Mouse (Mus musculus): Measurements from ENCODE around the gene Mfn2. TPM values are rescaled to one million over a fixed set of nuclear protein-coding genes. Genes with fewer than 3 reads are reported as not detected.

Gene Mfn2
- total and polyA plus RNA-seq, 3 experiments = 10.0 to 36.8 (median 17.5) TPM

DNA sequence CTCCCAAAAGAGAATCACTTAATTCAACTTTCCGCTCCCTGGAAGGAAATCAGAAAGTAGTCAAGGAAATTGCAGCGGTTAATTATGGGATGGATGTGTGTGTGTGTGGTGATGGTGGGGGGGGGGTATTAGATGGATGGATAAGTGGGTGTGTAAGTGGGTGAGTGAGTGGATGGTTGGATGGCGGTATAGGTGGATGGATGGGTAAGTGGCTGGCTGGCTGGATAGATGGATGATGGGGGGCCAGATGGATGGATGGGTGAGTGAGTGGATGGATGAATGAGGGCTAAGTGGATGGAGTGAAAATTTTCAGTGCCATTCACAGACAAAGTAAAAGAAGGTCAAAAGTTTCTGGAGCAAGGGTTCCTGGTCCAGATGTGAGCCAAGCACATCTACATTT is 32.5 kb upstream of the Mfn2 start:
- peaks cover 0 to 2% of the 10 kb centered on the region in 2 experiments for H3K36me3 ChIP-seq (replicated peaks in 1 of 2; ENCODE audit: control insufficient read depth in 1 of 2, insufficient read depth in 1 of 2, low read length in 1 of 2)
- peaks cover 57% of the 10 kb centered on the region for H3K27me3 ChIP-seq (replicated peaks)
- H3K4me3 ChIP-seq (replicated peaks in 1 of 3; ENCODE audit: low read depth in 2 of 3, low read length in 2 of 3, poor library complexity in 1 of 3) = peak overlapping the region; percentile 48 to 96 (median 57)
- in situ Hi-C loops (cut with MboI; ENCODE audit: low pct_ligation_motif_present, low pct_unique_long_range_greater_than_20kb, low sequenced_read_pairs) = no loop called here
- TF ChIP-seq BHLHE40 (IDR thresholded peaks at IDR 0.05; ENCODE audit: low read depth, low read length) (no peak), EP300 (IDR thresholded peaks at IDR 0.05; ENCODE audit: low read length) (no peak)
- peak overlapping the region; percentile 52 for H3K4me2 ChIP-seq (ENCODE audit: insufficient read depth, low read depth, poor library complexity, severe bottlenecking)
- DNase-seq (ENCODE audit: extremely low read depth) = no peak
- no peak overlapping the region for H3K27ac ChIP-seq (ENCODE audit: insufficient read depth, low read depth)
- dilution Hi-C loops (cut with MboI; ENCODE audit: extremely low pct_ligation_motif_present, extremely low pct_unique_long_range_greater_than_20kb, low sequenced_read_pairs) = no loop called here
- peaks cover 12 to 28% of the 10 kb centered on the region in 2 experiments for H3K4me1 ChIP-seq (ENCODE audit: control insufficient read depth in 1 of 2, insufficient read depth in 2 of 2)
- H3K9me3 ChIP-seq (replicated peaks; ENCODE audit: low read length) = no peaks in the 10 kb centered on the region
- peaks cover 10% of the 10 kb centered on the region for H3K79me2 ChIP-seq (replicated peaks; ENCODE audit: control insufficient read depth, extremely low read depth, insufficient read depth, poor library complexity, severe bottlenecking)
- peak overlapping the region; percentile 87 for H3K9ac ChIP-seq (ENCODE audit: insufficient read depth, low read depth)

DNA sequence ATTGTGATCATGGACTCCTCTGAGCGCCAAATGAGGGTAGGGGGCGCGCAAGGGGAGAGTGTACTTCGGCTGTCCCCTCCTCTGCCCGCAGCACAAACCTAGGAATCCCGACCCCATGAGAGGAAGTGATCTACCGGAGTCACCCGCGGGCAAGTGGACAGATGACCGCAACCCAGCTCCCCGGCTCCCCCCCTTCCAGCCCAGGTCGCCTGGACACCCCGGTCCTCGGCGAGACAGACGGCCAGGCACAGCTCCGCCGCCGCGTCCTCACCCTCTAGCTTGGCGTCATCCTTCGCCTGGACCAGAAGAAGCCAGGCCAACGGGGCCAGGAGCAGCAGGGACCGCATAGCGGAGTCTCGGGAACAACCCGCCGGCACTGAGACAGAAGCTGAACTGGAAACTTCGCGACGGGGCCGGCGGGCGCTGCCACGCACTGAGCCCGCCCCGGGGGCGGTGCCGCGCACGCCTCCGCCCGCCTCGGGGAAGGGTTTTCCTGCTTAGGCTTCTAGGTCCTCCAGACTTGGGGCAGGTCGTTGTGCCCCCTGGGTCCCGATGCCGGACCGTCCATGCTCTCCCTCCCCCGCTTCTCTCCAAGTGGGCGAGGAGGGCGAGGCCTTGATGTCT is 31.9 kb upstream of the Mfn2 start, which contains the start of gene Plod1:
Gene Plod1, minus strand, starts transcription at position 437 of the 624 bp plus-strand sequence.
- dilution Hi-C loops (cut with MboI; ENCODE audit: extremely low pct_ligation_motif_present, extremely low pct_unique_long_range_greater_than_20kb, low sequenced_read_pairs) (no loop called here), in situ Hi-C loops (cut with MboI; ENCODE audit: low pct_ligation_motif_present, low pct_unique_long_range_greater_than_20kb, low sequenced_read_pairs) (no loop called here)
- peak; percentile 31 for DNase-seq (ENCODE audit: extremely low read depth)
- Histone ChIP-seq H3K79me2 (replicated peaks; ENCODE audit: control insufficient read depth, extremely low read depth, insufficient read depth, poor library complexity, severe bottlenecking) (peaks cover 4% of the 10 kb centered on the region), H3K4me1 (ENCODE audit: control insufficient read depth in 1 of 2, insufficient read depth in 2 of 2) (peaks cover 10 to 24% of the 10 kb centered on the region in 2 experiments), H3K9me3 (replicated peaks; ENCODE audit: low read length) (no peaks in the 10 kb centered on the region), H3K36me3 (replicated peaks in 1 of 2; ENCODE audit: control insufficient read depth in 1 of 2, insufficient read depth in 1 of 2, low read length in 1 of 2) (no peaks in the 10 kb centered on the region), H3K27me3 (replicated peaks) (peaks cover 58% of the 10 kb centered on the region), H3K27ac (ENCODE audit: insufficient read depth, low read depth) (no peak within 1 kb of the TSS), H3K9ac (ENCODE audit: insufficient read depth, low read depth) (peak within 1 kb of the TSS; percentile 87), H3K4me2 (ENCODE audit: insufficient read depth, low read depth, poor library complexity, severe bottlenecking) (peak within 1 kb of the TSS; percentile 52), H3K4me3 (replicated peaks in 1 of 3; ENCODE audit: low read depth in 2 of 3, low read length in 2 of 3, poor library complexity in 1 of 3) (peak within 1 kb of the TSS; percentile 48 to 96 (median 57))
- TF ChIP-seq PAX5 (IDR thresholded peaks at IDR 0.05; ENCODE audit: low read length) = no peak
- no peak for TF ChIP-seq UBTF (IDR thresholded peaks at IDR 0.05; ENCODE audit: low read depth, low read length)
- TF ChIP-seq MXI1 (IDR thresholded peaks at IDR 0.05; ENCODE audit: low read depth, low read length) = peak; percentile 82
- TF ChIP-seq NRF1 (IDR thresholded peaks at IDR 0.05; ENCODE audit: low read depth, low read length) = peak; percentile 66
- TF ChIP-seq CTCF (conservative IDR thresholded peaks at IDR 0.05 in 1 of 2, IDR thresholded peaks at IDR 0.05 in 1 of 2; ENCODE audit: low read depth in 2 of 2, low read length in 2 of 2) = no peak
- no peak for TF ChIP-seq ZNF384 (IDR thresholded peaks at IDR 0.05; ENCODE audit: low read depth, low read length)
- peak; percentile 71 for TF ChIP-seq SIN3A (IDR thresholded peaks at IDR 0.05; ENCODE audit: low read length)
- TF ChIP-seq ETS1 (conservative IDR thresholded peaks at IDR 0.05; ENCODE audit: low read depth, low read length) = no peak
- TF ChIP-seq IRF4 (IDR thresholded peaks at IDR 0.05; ENCODE audit: low read depth, low read length) = peak; percentile 38
- peak; percentile 85 for TF ChIP-seq NELFE (IDR thresholded peaks at IDR 0.05; ENCODE audit: low read depth, low read length)
- no peak for TF ChIP-seq GABPA (IDR thresholded peaks at IDR 0.05; ENCODE audit: insufficient replicate concordance, low read depth, low read length)
- TF ChIP-seq ZC3H11A (IDR thresholded peaks at IDR 0.05; ENCODE audit: low read depth, low read length) = no peak
- peak; percentile 75; the same call in 1 of the 2 replicates for TF ChIP-seq TBP (conservative IDR thresholded peaks at IDR 0.05; ENCODE audit: low read depth, low read length)
- no peak for TF ChIP-seq JUND (conservative IDR thresholded peaks at IDR 0.05; ENCODE audit: low read depth, low read length)
- TF ChIP-seq MYC (IDR thresholded peaks at IDR 0.05; ENCODE audit: low read depth, low read length) = no peak
- TF ChIP-seq E2F4 (IDR thresholded peaks at IDR 0.05; ENCODE audit: insufficient replicate concordance, low read depth, low read length) = no peak
- TF ChIP-seq USF1 (IDR thresholded peaks at IDR 0.05; ENCODE audit: low read depth, low read length) = no peak
- peak; percentile 68 for TF ChIP-seq ELF1 (IDR thresholded peaks at IDR 0.05; ENCODE audit: low read depth, low read length)
- peak; percentile 92 for TF ChIP-seq ZMIZ1 (IDR thresholded peaks at IDR 0.05; ENCODE audit: low read depth, low read length)
- no peak for TF ChIP-seq RAD21 (IDR thresholded peaks at IDR 0.05; ENCODE audit: low read depth, low read length)
- TF ChIP-seq ZKSCAN1 (IDR thresholded peaks at IDR 0.05; ENCODE audit: borderline replicate concordance, low read depth, low read length) = no peak
- TF ChIP-seq MAFK (IDR thresholded peaks at IDR 0.05; ENCODE audit: insufficient replicate concordance, low read length) = no peak
- TF ChIP-seq POLR2AphosphoS2 (IDR thresholded peaks at IDR 0.05; ENCODE audit: low read depth, low read length) = peak; percentile 61; the same call in 1 of the 2 replicates
- no peak for TF ChIP-seq EP300 (IDR thresholded peaks at IDR 0.05; ENCODE audit: low read length)
- TF ChIP-seq CHD2 (IDR thresholded peaks at IDR 0.05; ENCODE audit: low read length) = no peak
- TF ChIP-seq MAX (IDR thresholded peaks at IDR 0.05; ENCODE audit: low read length) = peak; percentile 52; the same call in 1 of the 2 replicates
- peak; percentile 87 for TF ChIP-seq POLR2A (IDR thresholded peaks at IDR 0.05; ENCODE audit: low read depth, low read length)
- no peak for TF ChIP-seq MAZ (IDR thresholded peaks at IDR 0.05; ENCODE audit: low read depth, low read length)
- TF ChIP-seq JUN (IDR thresholded peaks at IDR 0.05; ENCODE audit: insufficient read depth, low read depth, low read length) = no peak
- TF ChIP-seq USF2 (conservative IDR thresholded peaks at IDR 0.05; ENCODE audit: low read depth, low read length) = no peak
- no peak; the same call in 1 of the 2 replicates for TF ChIP-seq HCFC1 (IDR thresholded peaks at IDR 0.05; ENCODE audit: low read depth, low read length)
- TF ChIP-seq SMC3 (IDR thresholded peaks at IDR 0.05; ENCODE audit: low read depth, low read length) = no peak

Data from CH12.LX (cell line).